Mouse (Mus musculus) spleen, postnatal 0 days (tissue): Measurements from ENCODE around the gene Cybb. TPM values are rescaled to one million over a fixed set of nuclear protein-coding genes. Genes with fewer than 3 reads are reported as not detected.

Source experiments
- polyA plus RNA-seq: library from polyadenylated mRNA; unstranded; fragments of >200 nt; fragmentation: Nextera tagmentation; extraction: Ambion mirVana; gene quantifications from 2 replicates; pipeline ENCODE4 v1.2.1, GENCODE M21; 2015

Cybb gene
- 25.8 and 34.2 TPM in 2 replicates for polyA plus RNA-seq

DNA sequence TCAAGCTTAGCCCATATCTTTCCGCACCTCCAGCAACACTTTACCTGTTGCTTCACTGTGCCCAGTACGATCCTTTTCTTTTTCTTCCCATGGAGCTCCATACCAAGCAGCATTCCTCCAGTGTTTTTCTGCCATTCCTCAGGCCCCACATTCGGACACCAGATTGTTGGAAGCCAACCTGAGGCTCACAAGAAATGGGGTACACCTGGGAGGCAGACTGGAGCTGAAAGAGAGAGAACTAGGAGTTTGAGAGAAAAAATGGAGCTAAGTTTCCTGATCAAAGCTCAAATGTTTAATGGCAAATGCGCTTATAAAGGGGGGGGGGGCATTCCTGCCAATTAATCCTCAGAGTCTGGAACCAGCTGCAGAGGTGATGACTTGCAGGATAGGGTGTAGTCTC is at the start of gene Cybb:
Gene Cybb (minus strand): TSS at position 101 of the 400 bp plus-strand sequence.

Other genes with a start within 250 kb of the Cybb start
- 2.5 and 2.6 TPM in 2 replicates for gene Gm14862, start 230.9 kb downstream of the Cybb start, polyA plus RNA-seq
- gene Xk, start 215.0 kb downstream of the Cybb start, polyA plus RNA-seq: 11.7 and 15.1 TPM in 2 replicates
- 1.1 and 1.3 TPM in 2 replicates for gene H2al1m, start 204.0 kb downstream of the Cybb start, polyA plus RNA-seq
- gene H2al1k, start 137.1 kb downstream of the Cybb start, polyA plus RNA-seq: not detected in 2 replicates
- gene H2al1o, start 84.6 kb upstream of the Cybb start, polyA plus RNA-seq: not detected in 2 replicates
- 28.8 and 37.2 TPM in 2 replicates for gene Dynlt3, start 175.2 kb upstream of the Cybb start, polyA plus RNA-seq